Mouse (Mus musculus) liver, postnatal 0 days (tissue): ENCODE measurements around the gene Dmrtc1a.

Experiments used
- CTCF ChIP-seq: sonication (generic); IDR thresholded peaks from 2 replicates; pipeline ENCODE4 v1.5.1; 2016; ENCODE audit warnings: antibody characterized with exemption, low read depth
- EP300 ChIP-seq: IDR thresholded peaks from 2 replicates; pipeline ENCODE4 v1.6.1; 2016; ENCODE audit warnings: antibody characterized with exemption, low read depth, mild to moderate bottlenecking

DNA sequence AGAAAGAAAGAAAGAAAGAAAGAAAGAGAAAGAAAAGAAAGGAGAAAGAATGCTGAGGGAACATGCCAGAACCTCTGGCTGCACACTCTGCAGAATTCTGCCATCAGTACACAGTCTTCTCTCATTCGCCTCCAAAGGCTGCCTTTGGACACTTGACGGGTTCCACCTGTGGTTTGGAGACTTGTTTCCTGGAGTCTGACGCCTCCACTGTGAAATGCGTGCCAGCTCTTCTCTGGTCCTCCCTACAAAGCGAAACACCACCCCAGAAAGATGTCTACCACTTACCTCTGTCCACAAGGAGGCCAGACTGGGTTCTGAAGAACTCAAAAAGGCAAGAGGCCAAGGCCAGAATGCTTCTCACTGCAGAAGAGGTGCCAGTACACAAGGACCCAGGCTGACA is 28.3 kb upstream of the Dmrtc1a start:
- TF ChIP-seq CTCF (no peak), EP300 (no peak)
